Mouse (Mus musculus): ENCODE data around the gene Ddit4. TPM values are rescaled to one million over a fixed set of nuclear protein-coding genes. Genes with fewer than 3 reads are reported as not detected.

The Ddit4 gene
- polyA plus RNA-seq, 1 experiment from 2014 or later, result 2.8 TPM

DNA sequence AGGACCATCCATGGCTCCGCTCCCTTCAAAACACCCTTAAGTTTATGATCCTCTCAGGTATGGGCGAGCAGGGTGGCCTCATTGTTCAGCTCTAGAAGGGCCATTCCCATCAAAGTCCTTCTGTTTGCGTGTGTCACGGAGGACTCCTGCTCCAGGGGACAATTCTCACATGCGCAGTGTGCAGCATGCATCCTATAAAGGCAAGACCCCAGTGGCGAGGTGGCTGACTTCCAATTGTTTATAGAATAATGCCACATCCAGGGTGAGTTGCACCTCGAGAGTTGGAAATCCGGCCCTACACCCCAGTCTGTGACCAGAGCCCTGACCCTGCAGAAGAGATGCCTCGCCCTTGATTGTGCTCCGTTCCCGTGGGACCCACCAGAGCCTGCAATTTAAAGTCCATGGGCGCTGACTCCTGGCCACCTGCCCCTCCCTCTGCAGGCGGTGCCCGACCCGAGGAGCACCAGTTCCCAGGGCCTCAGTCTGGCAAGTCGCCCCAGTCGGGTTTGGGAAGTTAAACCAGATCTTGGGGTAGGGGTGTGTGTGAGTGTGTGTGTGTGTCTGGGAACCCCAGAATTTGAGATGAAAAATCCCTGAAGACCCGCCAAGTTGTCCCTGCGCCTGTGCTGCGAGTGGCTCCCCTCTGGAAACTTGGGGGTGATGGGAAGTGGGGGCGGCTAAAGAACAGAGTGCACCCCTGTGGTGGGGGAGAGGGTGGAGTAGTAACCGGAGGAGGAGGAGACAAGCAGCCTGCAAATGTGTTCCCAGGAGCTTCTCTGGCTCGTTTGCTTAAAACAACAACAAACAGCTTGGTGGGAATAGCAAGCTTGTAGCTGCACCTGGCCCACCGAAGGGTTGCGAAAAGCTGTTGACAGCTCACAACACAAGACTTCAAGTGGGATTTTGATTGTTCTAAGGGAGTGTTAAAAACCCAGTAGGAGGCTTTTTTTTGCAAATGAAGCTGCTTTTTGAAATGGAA is 5.8 kb upstream of the Ddit4 start:
- Histone ChIP-seq H3K4me2 (no peak overlapping the region), H3K9me3 (replicated peaks) (no peaks in the 10 kb centered on the region), H3K9ac (no peak overlapping the region), H3K36me3 (no peaks in the 10 kb centered on the region), H3K4me1 (replicated peaks) (peaks cover 7% of the 10 kb centered on the region), H3K27ac (no peak overlapping the region), H3K27me3 (peaks cover 53% of the 10 kb centered on the region), H3K4me3 (replicated peaks) (no peak overlapping the region)
- no peak for DNase-seq
- no peak for ATAC-seq (ENCODE audit: low read depth)
- 36% methylated on average over 25 of the region's 25 CpGs for WGBS (ENCODE audit: insufficient replicate concordance)

DNA sequence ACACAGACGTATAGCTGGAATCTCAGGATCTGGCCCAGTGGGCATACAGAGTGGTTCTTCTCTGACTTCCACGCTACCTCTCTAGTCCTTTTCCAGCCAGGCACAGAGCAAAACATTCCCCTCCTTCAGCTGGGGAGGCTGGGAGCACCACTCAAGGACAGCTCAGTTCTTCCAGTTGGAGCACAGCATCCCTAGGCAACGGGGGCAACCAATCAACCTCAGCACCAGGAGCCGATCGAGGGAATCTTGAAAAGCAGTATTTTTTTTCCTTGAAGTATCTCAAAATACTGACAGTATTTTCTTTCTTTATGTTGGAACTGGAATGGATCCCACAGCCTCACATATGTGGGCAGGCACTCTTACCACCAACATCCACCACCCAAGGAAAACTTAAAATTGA is 5.0 kb upstream of the Ddit4 start:
- no peak for DNase-seq
- no peaks in the 10 kb centered on the region for H3K9me3 ChIP-seq (replicated peaks)
- no peak overlapping the region for H3K27ac ChIP-seq
- 65% methylated on average over 5 of the region's 5 CpGs for WGBS (ENCODE audit: insufficient replicate concordance)
- no peak overlapping the region for H3K4me2 ChIP-seq
- H3K9ac ChIP-seq, result no peak overlapping the region
- ATAC-seq (ENCODE audit: low read depth), result no peak
- H3K4me3 ChIP-seq (replicated peaks), result no peak overlapping the region
- H3K4me1 ChIP-seq (replicated peaks), result peaks cover 14% of the 10 kb centered on the region
- peaks cover 58% of the 10 kb centered on the region for H3K27me3 ChIP-seq
- H3K36me3 ChIP-seq, result no peaks in the 10 kb centered on the region

DNA sequence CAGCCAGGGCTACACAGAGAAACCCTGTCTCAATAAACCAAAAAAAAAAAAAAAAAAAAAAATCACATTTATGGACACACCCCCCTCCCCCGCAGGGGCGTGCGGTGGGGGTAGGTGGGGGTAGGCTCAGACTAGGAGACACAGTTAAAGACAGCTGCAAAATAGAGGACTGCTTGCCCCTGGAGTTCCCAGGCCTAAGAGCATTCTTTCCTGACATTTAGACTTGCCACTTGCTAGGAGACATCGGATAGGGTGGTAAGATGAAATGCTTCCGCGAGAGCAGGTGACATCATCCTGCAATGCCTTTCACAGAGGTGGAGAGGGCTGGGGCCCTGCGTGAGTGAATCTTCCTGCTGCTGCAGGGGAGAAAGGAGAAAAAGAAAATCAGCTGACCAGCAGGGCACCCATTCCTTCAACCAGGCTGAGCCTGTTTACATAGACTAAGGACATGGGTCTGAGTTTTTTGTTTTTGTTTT is 2.0 kb upstream of the Ddit4 start:
- ATAC-seq (ENCODE audit: low read depth) (no peak), DNase-seq (no peak)
- WGBS (ENCODE audit: insufficient replicate concordance), result 36% methylated on average over 7 of the region's 7 CpGs
- H3K9ac ChIP-seq, result no peak overlapping the region
- H3K27me3 ChIP-seq, result peaks cover 80% of the 10 kb centered on the region
- peaks cover 32% of the 10 kb centered on the region for H3K4me1 ChIP-seq (replicated peaks)
- H3K4me3 ChIP-seq (replicated peaks), result no peak overlapping the region
- H3K36me3 ChIP-seq, result no peaks in the 10 kb centered on the region
- no peak overlapping the region for H3K4me2 ChIP-seq
- no peak overlapping the region for H3K27ac ChIP-seq
- no peaks in the 10 kb centered on the region for H3K9me3 ChIP-seq (replicated peaks)

DNA sequence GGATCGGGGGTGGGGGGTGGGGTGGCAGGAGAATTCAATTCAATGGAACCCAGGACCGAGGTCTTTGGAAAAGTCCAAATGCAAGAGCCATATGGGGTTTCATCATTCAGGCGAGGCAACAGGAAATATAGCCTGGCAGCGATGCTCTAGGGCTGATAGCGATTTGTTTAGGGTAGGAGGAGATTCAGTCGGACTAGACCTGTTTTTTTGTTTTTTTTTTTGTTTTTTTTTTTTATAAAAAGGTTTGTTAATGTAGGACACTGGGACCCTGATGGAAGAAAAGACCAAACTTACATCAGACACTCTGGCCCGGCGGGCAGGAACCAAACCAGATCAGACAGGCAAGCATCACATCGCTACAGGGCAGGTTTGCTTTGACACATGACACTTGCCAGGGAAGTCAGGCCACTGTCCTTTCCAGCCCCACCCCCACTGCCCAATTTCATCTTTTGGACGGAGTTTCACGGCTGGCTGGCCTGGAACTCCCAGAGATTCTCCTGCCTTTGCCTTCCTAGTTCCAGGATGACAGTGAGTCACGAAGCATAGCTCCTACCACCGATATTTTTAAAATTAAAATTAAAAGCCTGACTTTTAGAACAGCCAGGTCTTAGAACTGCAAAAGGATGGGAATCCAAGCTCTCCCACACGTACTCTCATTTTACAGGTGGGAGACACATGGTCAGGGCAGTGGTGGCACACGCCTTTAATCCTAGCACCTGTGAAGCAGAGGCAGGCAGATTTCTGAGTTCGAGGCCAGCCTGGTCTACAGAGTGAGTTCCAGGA is 1.3 kb upstream of the Ddit4 start:
- H3K4me2 ChIP-seq, result peak overlapping the region; percentile 98
- H3K27ac ChIP-seq, result no peak overlapping the region
- H3K9me3 ChIP-seq (replicated peaks), result no peaks in the 10 kb centered on the region
- H3K4me1 ChIP-seq (replicated peaks), result peaks cover 32% of the 10 kb centered on the region
- DNase-seq (no peak), ATAC-seq (ENCODE audit: low read depth) (no peak)
- H3K27me3 ChIP-seq, result peaks cover 74% of the 10 kb centered on the region
- no peaks in the 10 kb centered on the region for H3K36me3 ChIP-seq
- peak overlapping the region; percentile 68 for H3K4me3 ChIP-seq (replicated peaks)
- peak overlapping the region; percentile 72 for H3K9ac ChIP-seq
- WGBS (ENCODE audit: insufficient replicate concordance), result 24% methylated on average over 16 of the region's 16 CpGs

DNA sequence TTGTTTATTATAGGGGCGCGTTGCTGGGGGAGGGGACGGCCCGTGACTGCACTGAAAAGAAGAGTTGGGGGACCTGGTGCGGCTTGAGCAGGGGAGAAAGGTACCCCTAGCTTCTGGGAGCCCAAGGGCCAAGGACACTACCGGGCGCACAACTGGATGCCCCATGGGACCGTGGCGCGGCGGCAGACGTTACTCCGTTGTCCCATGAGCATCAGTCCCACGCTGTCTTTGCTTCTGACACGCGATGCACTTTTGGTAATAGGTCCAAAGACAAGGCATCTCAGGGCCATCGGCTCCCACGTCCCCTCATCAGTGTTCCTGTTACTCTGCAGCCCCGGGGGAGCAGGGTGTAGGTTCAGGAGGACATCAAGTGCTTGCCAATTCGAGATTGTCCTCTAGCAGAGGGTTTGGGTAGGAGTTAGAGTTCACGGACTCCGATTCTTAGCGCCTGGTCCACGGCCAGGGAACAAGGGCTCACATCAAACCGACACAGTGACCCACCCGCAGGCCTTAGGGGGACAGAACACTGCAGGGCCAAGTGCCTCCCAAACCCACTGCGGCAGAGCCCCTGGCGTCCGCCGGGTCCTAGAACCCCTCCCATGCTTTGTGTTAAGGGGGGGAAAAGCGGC is 632 bp upstream of the Ddit4 start:
- Histone ChIP-seq H3K9me3 (replicated peaks) (no peaks in the 10 kb centered on the region), H3K36me3 (no peaks in the 10 kb centered on the region), H3K9ac (peak overlapping the region; percentile 72), H3K4me1 (replicated peaks) (peaks cover 32% of the 10 kb centered on the region), H3K27ac (peak overlapping the region; percentile 18; the same call in 1 of the 2 replicates), H3K27me3 (peaks cover 74% of the 10 kb centered on the region), H3K4me3 (replicated peaks) (peak overlapping the region; percentile 68), H3K4me2 (peak overlapping the region; percentile 98)
- DNase-seq (no peak), ATAC-seq (ENCODE audit: low read depth) (peak; percentile 25; the same call in 1 of the 2 replicates)
- under 1% methylated on average over 31 of the region's 31 CpGs for WGBS (ENCODE audit: insufficient replicate concordance)

DNA sequence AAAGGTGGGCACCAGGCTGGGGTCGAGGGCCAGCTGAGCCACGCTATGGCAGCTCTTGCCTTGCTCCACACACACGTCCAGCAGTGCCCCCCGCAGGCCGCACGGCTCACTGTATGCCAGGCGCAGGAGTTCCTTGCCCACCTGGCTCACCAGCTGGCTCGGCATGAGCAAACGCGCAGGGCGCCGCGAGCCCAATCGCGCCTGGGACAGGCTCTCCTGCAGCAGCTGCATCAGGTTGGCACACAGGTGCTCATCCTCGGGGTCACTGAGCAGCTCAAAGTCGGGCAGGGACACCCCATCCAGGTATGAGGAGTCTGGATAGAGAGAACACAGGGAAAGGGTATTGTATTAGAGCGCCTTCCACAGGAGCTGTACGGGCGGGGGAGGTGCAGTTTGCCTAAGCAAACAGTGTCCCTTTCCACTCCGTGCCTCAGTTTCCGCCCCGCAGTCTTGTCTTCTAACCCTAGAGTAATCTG is 880 bp downstream of the Ddit4 start:
- Histone ChIP-seq H3K27me3 (peaks cover 62% of the 10 kb centered on the region), H3K9ac (peak overlapping the region; percentile 78), H3K4me2 (peak overlapping the region; percentile 98), H3K27ac (no peak overlapping the region), H3K9me3 (replicated peaks) (no peaks in the 10 kb centered on the region), H3K4me1 (replicated peaks) (peaks cover 32% of the 10 kb centered on the region), H3K4me3 (replicated peaks) (peak overlapping the region; percentile 68), H3K36me3 (no peaks in the 10 kb centered on the region)
- peak; percentile 47 for DNase-seq
- WGBS (ENCODE audit: insufficient replicate concordance), result 3% methylated on average over 23 of the region's 23 CpGs
- ATAC-seq (ENCODE audit: low read depth), result no peak

DNA sequence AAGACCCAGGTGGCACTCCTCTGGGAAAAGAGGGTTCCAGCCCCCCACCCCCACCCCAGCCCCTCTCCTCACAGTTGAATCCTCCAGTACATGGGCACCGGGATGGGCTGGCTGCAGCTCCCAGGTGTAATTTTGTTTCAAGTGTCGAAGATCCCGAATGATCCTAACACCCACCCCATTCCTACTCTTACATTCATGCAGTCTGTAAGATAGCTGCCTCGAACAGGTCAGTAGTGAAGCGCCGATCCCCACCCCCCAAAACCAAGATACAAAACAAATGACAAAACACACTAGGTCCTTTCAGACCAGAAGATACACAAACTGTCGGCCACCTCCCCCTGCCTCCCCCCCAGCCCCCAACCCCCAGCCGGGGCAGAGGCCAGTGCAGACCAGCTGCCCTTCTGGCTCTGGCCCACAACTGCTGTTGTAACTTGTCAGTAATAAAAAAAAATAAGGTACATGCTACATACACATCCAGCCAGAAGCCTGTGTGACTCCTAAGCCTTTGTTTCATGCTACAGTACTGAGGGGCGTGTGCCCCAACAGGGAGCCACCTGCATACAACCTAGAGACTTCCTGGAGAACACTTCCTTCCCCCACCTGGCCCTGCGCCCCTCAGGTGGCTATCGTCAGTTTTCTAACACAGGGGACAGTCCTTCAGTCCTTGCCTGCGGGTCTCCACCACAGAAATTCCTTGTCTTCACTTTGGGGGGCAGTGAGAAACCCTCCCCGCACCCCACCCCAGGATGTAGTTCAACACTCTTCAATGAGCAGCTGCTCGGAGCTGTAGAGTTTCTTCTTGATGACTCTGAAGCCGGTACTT is 1.6 kb downstream of the Ddit4 start:
- Histone ChIP-seq H3K4me2 (peak overlapping the region; percentile 98), H3K4me3 (replicated peaks) (peak overlapping the region; percentile 68), H3K9ac (peak overlapping the region; percentile 78), H3K36me3 (no peaks in the 10 kb centered on the region), H3K9me3 (replicated peaks) (no peaks in the 10 kb centered on the region), H3K4me1 (replicated peaks) (peaks cover 32% of the 10 kb centered on the region), H3K27ac (no peak overlapping the region), H3K27me3 (peaks cover 55% of the 10 kb centered on the region)
- ATAC-seq (ENCODE audit: low read depth) (no peak), DNase-seq (no peak)
- WGBS (ENCODE audit: insufficient replicate concordance), result 59% methylated on average over 15 of the region's 15 CpGs

DNA sequence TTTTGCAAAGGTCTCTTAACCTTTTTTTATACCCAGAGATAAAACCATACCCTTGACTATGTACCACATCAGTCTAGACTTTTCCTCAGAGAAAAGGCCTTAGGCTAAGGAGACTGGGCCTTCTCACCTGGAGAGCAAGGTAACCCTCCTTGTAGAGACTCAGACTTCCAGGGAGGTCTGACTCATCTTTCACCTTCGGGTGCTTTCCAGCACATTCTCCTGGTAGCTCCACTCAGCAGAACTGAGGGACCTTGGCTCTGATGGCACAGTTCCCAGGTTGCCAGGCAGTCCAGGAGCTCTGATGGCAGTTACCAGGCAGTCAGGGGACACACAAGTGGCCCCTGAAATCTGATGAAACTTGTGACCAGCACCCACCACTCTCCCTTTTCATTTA is 2.4 kb downstream of the Ddit4 start:
- peaks cover 50% of the 10 kb centered on the region for H3K27me3 ChIP-seq
- no peaks in the 10 kb centered on the region for H3K9me3 ChIP-seq (replicated peaks)
- H3K4me2 ChIP-seq, result no peak overlapping the region
- no peak for DNase-seq
- 69% methylated on average over 1 of the region's 1 CpGs for WGBS (ENCODE audit: insufficient replicate concordance)
- H3K9ac ChIP-seq, result no peak overlapping the region
- H3K36me3 ChIP-seq, result no peaks in the 10 kb centered on the region
- H3K27ac ChIP-seq, result no peak overlapping the region
- H3K4me3 ChIP-seq (replicated peaks), result no peak overlapping the region
- H3K4me1 ChIP-seq (replicated peaks), result peaks cover 32% of the 10 kb centered on the region
- no peak for ATAC-seq (ENCODE audit: low read depth)

DNA sequence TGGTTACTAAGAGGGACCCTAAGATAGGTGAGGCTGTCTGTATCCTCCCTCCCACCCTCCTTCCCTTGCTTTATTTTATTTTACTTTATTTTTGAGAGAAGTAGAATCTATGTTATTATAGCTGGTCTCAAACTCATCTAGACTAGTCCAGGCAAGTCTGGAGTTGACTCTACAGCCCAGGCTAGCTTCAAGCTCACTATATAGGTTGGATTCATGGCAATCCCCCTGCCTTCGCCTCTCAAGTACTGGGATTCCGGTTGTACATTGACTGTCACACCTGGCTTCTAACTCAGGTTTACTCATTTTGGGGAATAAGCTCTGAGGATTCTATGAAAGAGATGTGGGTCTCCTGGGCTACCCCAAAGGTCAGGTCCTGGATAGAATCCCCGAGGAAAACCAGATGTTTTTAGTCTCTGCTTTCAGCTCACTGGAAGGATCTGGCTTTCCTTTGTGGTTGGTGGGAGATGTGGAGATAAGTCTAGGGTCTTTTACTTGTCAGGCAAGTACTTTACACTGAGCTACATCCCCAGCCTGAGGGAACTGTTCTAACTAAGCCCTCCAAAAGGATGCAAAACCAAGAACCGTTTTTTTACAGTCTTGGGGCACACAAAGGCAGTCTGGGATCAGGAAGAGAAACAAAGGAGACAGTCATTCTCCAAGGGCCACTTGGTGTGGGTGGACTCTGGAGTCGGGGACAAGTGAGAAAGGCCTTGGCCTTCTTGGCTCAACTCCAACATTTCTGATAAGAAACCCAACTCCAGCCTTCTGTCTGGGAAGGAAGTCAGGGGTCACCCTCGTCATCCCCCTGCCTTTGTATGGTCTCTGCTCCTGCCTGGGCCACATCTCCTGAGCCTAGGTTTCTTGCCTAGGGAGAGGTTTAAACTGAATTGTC is 3.0 kb downstream of the Ddit4 start:
- DNase-seq (no peak), ATAC-seq (ENCODE audit: low read depth) (no peak)
- H3K4me3 ChIP-seq (replicated peaks), result no peak overlapping the region
- no peaks in the 10 kb centered on the region for H3K9me3 ChIP-seq (replicated peaks)
- H3K4me2 ChIP-seq, result no peak overlapping the region
- H3K27ac ChIP-seq, result no peak overlapping the region
- peaks cover 35% of the 10 kb centered on the region for H3K4me1 ChIP-seq (replicated peaks)
- WGBS (ENCODE audit: insufficient replicate concordance), result 37% methylated on average over 6 of the region's 6 CpGs
- H3K36me3 ChIP-seq, result no peaks in the 10 kb centered on the region
- H3K27me3 ChIP-seq, result peaks cover 52% of the 10 kb centered on the region
- no peak overlapping the region for H3K9ac ChIP-seq

All from liver, embryonic 13.5 days (tissue).